Mouse (Mus musculus) liver, embryonic 14.5 days (tissue): Measurements from ENCODE around the gene Bpifb5. TPM values are rescaled to one million over a fixed set of nuclear protein-coding genes. Genes with fewer than 3 reads are reported as not detected.

Experiments used
- ATAC-seq: fragments of 200-750 bp; cut with Nextera tagmentation; 2 replicates; pipeline ENCODE4 v1.8.0; 2017; ENCODE audit warnings: moderate number of reproducible peaks, mild to moderate bottlenecking, moderate library complexity; ENCODE audit not compliant: insufficient read depth
- DNase-seq, 3 experiments: peaks; one replicate each; pipeline ENCODE4 v3.0.0-alpha.2; 2012 to 2013; ENCODE audit warnings: low read depth in 3 of 3, low spot score in 3 of 3
- H3K27ac ChIP-seq: fragments of 300-500 bp; sonication (generic); 2 replicates; pipeline ENCODE4 v1.5.1; 2014; ENCODE audit warnings: moderate library complexity, mild to moderate bottlenecking, control low read depth, inconsistent platforms
- H3K27me3 ChIP-seq: fragments of 300-500 bp; sonication (generic); 2 replicates; pipeline ENCODE4 v1.6.1; 2014; ENCODE audit warnings: mild to moderate bottlenecking, low read length, moderate library complexity; ENCODE audit not compliant: control insufficient read depth, insufficient read depth
- H3K36me3 ChIP-seq: fragments of 300-500 bp; sonication (generic); replicated peaks from 2 replicates; pipeline ENCODE4 v1.6.1; 2014; ENCODE audit warnings: low read depth; ENCODE audit not compliant: control insufficient read depth, insufficient read depth
- H3K4me1 ChIP-seq, 2 experiments: fragments of 200-500 bp in 1 of 2; fragments of 300-500 bp in 1 of 2; sonication (generic) in 1 of 2; replicated peaks; 2 replicates each; pipeline ENCODE4 v1.6.1; 2012 to 2014; ENCODE audit warnings: antibody characterized with exemption in 1 of 2, inconsistent platforms in 1 of 2, low read length in 1 of 2; ENCODE audit not compliant: control insufficient read depth in 2 of 2, insufficient read depth in 2 of 2
- H3K4me2 ChIP-seq: fragments of 300-500 bp; sonication (generic); 2 replicates; pipeline ENCODE4 v1.6.1; 2014; ENCODE audit warnings: low read depth, mild to moderate bottlenecking, control low read depth, moderate library complexity
- H3K4me3 ChIP-seq, 2 experiments: fragments of 200-500 bp in 1 of 2; fragments of 300-500 bp in 1 of 2; sonication (generic) in 1 of 2; 2 replicates each; pipeline ENCODE4 v1.5.1; 2012 to 2014; ENCODE audit warnings: low read depth in 2 of 2, low read length in 2 of 2, mild to moderate bottlenecking in 2 of 2, control low read depth in 1 of 2, inconsistent platforms in 1 of 2, moderate library complexity in 1 of 2; ENCODE audit not compliant: insufficient read depth in 1 of 2
- H3K9ac ChIP-seq: fragments of 300-500 bp; sonication (generic); replicated peaks from 2 replicates; pipeline ENCODE4 v1.6.1; 2014; ENCODE audit warnings: mild to moderate bottlenecking, control low read depth, moderate library complexity
- H3K9me3 ChIP-seq: fragments of 300-500 bp; sonication (generic); 2 replicates; pipeline ENCODE4 v1.6.1; 2016; ENCODE audit warnings: low read length, mixed read lengths; ENCODE audit not compliant: control insufficient read depth
- CTCF ChIP-seq: IDR thresholded peaks from 2 replicates; pipeline ENCODE4 v1.5.1; 2016; ENCODE audit warnings: antibody characterized with exemption, low read depth, control low read depth
- EP300 ChIP-seq: IDR thresholded peaks from 2 replicates; pipeline ENCODE4 v1.6.1; 2016; ENCODE audit warnings: antibody characterized with exemption, low read depth
- WGBS: fragments of 180-500 bp; shearing (Covaris S2); extraction: QIAGEN DNeasy Blood & Tissue Kit; methylation state at CpG from one replicate; pipeline ENCODE4 v1.1.7; 2014; ENCODE audit not compliant: insufficient replicate concordance; 5-methylcytosine and 5-hydroxymethylcytosine counted together
- polyA plus RNA-seq, 2 experiments: library from polyadenylated mRNA; depleted of rRNA in 1 of 2; stranded (reverse) in 1 of 2; unstranded in 1 of 2; fragments of >200 nt; fragmentation: Nextera tagmentation in 1 of 2; extraction: Ambion mirVana in 1 of 2; gene quantifications; 2 replicates each; pipeline versions ENCODE4 v1.2.1 to v1.2.3; 2012 to 2014

Bpifb5 gene
- polyA plus RNA-seq, 2 experiments: not detected

- no peak for DNase-seq
- Histone ChIP-seq H3K4me1 (no peaks in the 10 kb centered on the region), H3K27me3 (no peaks in the 10 kb centered on the region), H3K9ac (no peak overlapping the region), H3K4me3 (no peak overlapping the region), H3K4me2 (no peak overlapping the region), H3K27ac (no peak overlapping the region), H3K36me3 (no peaks in the 10 kb centered on the region), H3K9me3 (no peaks in the 10 kb centered on the region)
- no peak for ATAC-seq
- WGBS: 52% methylated on average over 5 of the region's 5 CpGs
- TF ChIP-seq EP300 (no peak), CTCF (no peak)
These were observed 29.5 kb upstream of the Bpifb5 start for GRCm38 (mm10) chr2:154193994-154194504.

GRCm38 (mm10) chr2:154197036-154197435, 26.5 kb upstream of the Bpifb5 start:
- no peak overlapping the region for H3K4me3 ChIP-seq
- no peaks in the 10 kb centered on the region for H3K27me3 ChIP-seq
- no peak overlapping the region for H3K27ac ChIP-seq
- DNase-seq (no peak), ATAC-seq (no peak)
- no peaks in the 10 kb centered on the region for H3K36me3 ChIP-seq
- TF ChIP-seq EP300 (no peak), CTCF (no peak)
- H3K4me1 ChIP-seq: 0 out of 4 replicates have a peak, but pooled peaks cover 0 to 1% of the 10 kb centered on the region in 2 experiments
- 65% methylated on average over 9 of the region's 9 CpGs for WGBS
- no peak overlapping the region for H3K4me2 ChIP-seq
- H3K9ac ChIP-seq: no peak overlapping the region
- no peaks in the 10 kb centered on the region for H3K9me3 ChIP-seq

GRCm38 (mm10) chr2:154204630-154205029, 18.9 kb upstream of the Bpifb5 start:
- Histone ChIP-seq H3K27me3 (no peaks in the 10 kb centered on the region), H3K36me3 (no peaks in the 10 kb centered on the region), H3K4me3 (no peak overlapping the region), H3K27ac (no peak overlapping the region), H3K4me2 (no peak overlapping the region), H3K4me1 (no peaks in the 10 kb centered on the region), H3K9me3 (no peaks in the 10 kb centered on the region), H3K9ac (no peak overlapping the region)
- no peak for ATAC-seq
- DNase-seq: no peak
- TF ChIP-seq EP300: no peak
- TF ChIP-seq CTCF: no peak
- WGBS: 72% methylated on average over 4 of the region's 4 CpGs

- H3K4me1 ChIP-seq: no peaks in the 10 kb centered on the region
- ATAC-seq (no peak), DNase-seq (no peak)
- H3K9ac ChIP-seq: no peak overlapping the region
- no peak overlapping the region for H3K4me2 ChIP-seq
- WGBS: 51% methylated on average over 7 of the region's 7 CpGs
- no peaks in the 10 kb centered on the region for H3K27me3 ChIP-seq
- TF ChIP-seq CTCF: peak; percentile 83
- TF ChIP-seq EP300: no peak
- H3K36me3 ChIP-seq: no peaks in the 10 kb centered on the region
- H3K9me3 ChIP-seq: no peaks in the 10 kb centered on the region
- no peak overlapping the region for H3K4me3 ChIP-seq
- H3K27ac ChIP-seq: no peak overlapping the region
These were observed 16.6 kb upstream of the Bpifb5 start for GRCm38 (mm10) chr2:154206908-154207307.

- H3K27me3 ChIP-seq: no peaks in the 10 kb centered on the region
- no peak for DNase-seq
- no peak overlapping the region for H3K4me2 ChIP-seq
- H3K4me1 ChIP-seq: no peaks in the 10 kb centered on the region
- no peaks in the 10 kb centered on the region for H3K9me3 ChIP-seq
- no peak overlapping the region for H3K27ac ChIP-seq
- no peak for ATAC-seq
- no peaks in the 10 kb centered on the region for H3K36me3 ChIP-seq
- no peak overlapping the region for H3K9ac ChIP-seq
- 11% methylated on average over 3 of the region's 3 CpGs for WGBS
- no peak for TF ChIP-seq EP300
- peak; percentile 38; the same call in 1 of the 2 replicates for TF ChIP-seq CTCF
- H3K4me3 ChIP-seq: no peak overlapping the region
These were observed 14.4 kb upstream of the Bpifb5 start for GRCm38 (mm10) chr2:154209112-154209511.
